Mouse (Mus musculus) liver, postnatal 0 days (tissue): ENCODE results near the gene Elmo1. TPM values are rescaled to one million over a fixed set of nuclear protein-coding genes. Genes with fewer than 3 reads are reported as not detected.

Source experiments
- ATAC-seq: fragments of 200-750 bp; cut with Nextera tagmentation; 2 replicates; pipeline ENCODE4 v1.8.0; 2017; ENCODE audit warnings: mild to moderate bottlenecking, moderate library complexity
- DNase-seq: peaks from one replicate; pipeline ENCODE4 v3.0.0-alpha.2; 2016
- H3K27ac ChIP-seq: fragments of 300-500 bp; sonication (generic); 2 replicates; pipeline ENCODE4 v1.5.1; 2014; ENCODE audit warnings: antibody characterized with exemption, moderate library complexity, mild to moderate bottlenecking, low read depth
- H3K27me3 ChIP-seq: fragments of 300-500 bp; sonication (generic); 2 replicates; pipeline ENCODE4 v1.6.1; 2014; ENCODE audit warnings: low read length, control low read depth, mixed read lengths; ENCODE audit not compliant: insufficient read depth
- H3K36me3 ChIP-seq: fragments of 300-500 bp; sonication (generic); replicated peaks from 2 replicates; pipeline ENCODE4 v1.6.1; 2014; ENCODE audit warnings: mild to moderate bottlenecking, control low read depth, low read length, moderate library complexity, mixed read lengths; ENCODE audit not compliant: insufficient read depth
- H3K4me1 ChIP-seq: fragments of 300-500 bp; sonication (generic); 2 replicates; pipeline ENCODE4 v1.6.1; 2014; ENCODE audit warnings: antibody characterized with exemption, mild to moderate bottlenecking, control low read depth; ENCODE audit not compliant: insufficient read depth
- H3K4me2 ChIP-seq: fragments of 300-500 bp; sonication (generic); 2 replicates; pipeline ENCODE4 v1.6.1; 2014; ENCODE audit warnings: low read depth, mild to moderate bottlenecking, low read length, moderate library complexity, mixed read lengths
- H3K4me3 ChIP-seq: fragments of 300-500 bp; sonication (generic); 2 replicates; pipeline ENCODE4 v1.5.1; 2014; ENCODE audit warnings: low read depth, low read length
- H3K9ac ChIP-seq: fragments of 300-500 bp; sonication (generic); replicated peaks from 2 replicates; pipeline ENCODE4 v1.6.1; 2014; ENCODE audit warnings: mild to moderate bottlenecking, moderate library complexity
- H3K9me3 ChIP-seq: fragments of 300-500 bp; sonication (generic); 2 replicates; pipeline ENCODE4 v1.6.1; 2016; ENCODE audit warnings: mild to moderate bottlenecking, control low read depth, low read length, mixed read lengths
- CTCF ChIP-seq: sonication (generic); IDR thresholded peaks from 2 replicates; pipeline ENCODE4 v1.5.1; 2016; ENCODE audit warnings: antibody characterized with exemption, low read depth
- EP300 ChIP-seq: IDR thresholded peaks from 2 replicates; pipeline ENCODE4 v1.6.1; 2016; ENCODE audit warnings: antibody characterized with exemption, low read depth, mild to moderate bottlenecking
- WGBS: fragments of 180-500 bp; shearing (Covaris S2); extraction: QIAGEN DNeasy Blood & Tissue Kit; methylation state at CpG from one replicate; pipeline ENCODE4 v1.1.7; 2014; ENCODE audit not compliant: insufficient replicate concordance; 5-methylcytosine and 5-hydroxymethylcytosine counted together
- polyA plus RNA-seq: library from polyadenylated mRNA; unstranded; fragments of >200 nt; fragmentation: Nextera tagmentation; extraction: Ambion mirVana; gene quantifications from 2 replicates; pipeline ENCODE4 v1.2.1, GENCODE M21; 2015

Gene Elmo1
- polyA plus RNA-seq, 1 experiment from 2014 or later = 3.1 TPM

GRCm38 (mm10) chr13:20263173-20263572 is 172.8 kb downstream of the Elmo1 start:
- H3K9ac ChIP-seq = no peak overlapping the region
- 74% methylated on average over 1 of the region's 1 CpGs for WGBS
- H3K4me3 ChIP-seq = no peak overlapping the region
- no peak overlapping the region for H3K27ac ChIP-seq
- H3K4me2 ChIP-seq = no peak overlapping the region
- peaks cover 6% of the 10 kb centered on the region; the same call in 1 of the 2 replicates for H3K9me3 ChIP-seq
- H3K36me3 ChIP-seq = no peaks in the 10 kb centered on the region; the same call in 1 of the 2 replicates
- DNase-seq (no peak), ATAC-seq (no peak)
- TF ChIP-seq CTCF (peak; percentile 33; the same call in 1 of the 2 replicates), EP300 (no peak)
- no peaks in the 10 kb centered on the region for H3K4me1 ChIP-seq
- H3K27me3 ChIP-seq = no peaks in the 10 kb centered on the region

- Histone ChIP-seq H3K4me3 (no peak overlapping the region), H3K4me2 (no peak overlapping the region), H3K27ac (no peak overlapping the region), H3K9me3 (no peaks in the 10 kb centered on the region), H3K27me3 (no peaks in the 10 kb centered on the region), H3K4me1 (no peaks in the 10 kb centered on the region), H3K36me3 (no peaks in the 10 kb centered on the region), H3K9ac (no peak overlapping the region)
- ATAC-seq (no peak), DNase-seq (no peak)
- 67% methylated on average over 6 of the region's 6 CpGs for WGBS
- TF ChIP-seq CTCF (no peak), EP300 (no peak)
Measured at GRCm38 (mm10) chr13:20270148-20270547, 179.8 kb downstream of the Elmo1 start.

DNA sequence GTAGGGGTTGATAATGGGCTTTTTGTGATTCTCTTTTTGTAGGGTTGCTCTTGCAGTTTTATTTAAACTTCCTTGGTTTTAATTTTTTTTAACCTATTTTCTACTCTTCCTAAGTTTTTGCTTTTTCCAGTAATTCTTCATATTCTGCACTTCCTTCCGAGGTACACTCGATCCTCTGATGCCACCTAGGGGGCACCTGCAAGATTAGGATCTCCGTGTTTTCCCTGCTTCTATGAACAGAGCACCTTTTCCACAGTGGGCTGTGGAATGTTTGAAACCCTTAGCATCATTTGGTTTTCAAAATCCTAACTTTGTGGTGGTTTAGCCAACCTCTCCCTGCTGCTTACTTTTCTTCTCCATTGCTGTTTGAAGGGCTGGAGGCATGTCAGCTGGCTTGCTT is 181.4 kb downstream of the Elmo1 start:
- ATAC-seq (no peak), DNase-seq (no peak)
- TF ChIP-seq EP300 = no peak
- TF ChIP-seq CTCF = peak; percentile 61
- Histone ChIP-seq H3K4me2 (no peak overlapping the region), H3K4me1 (no peaks in the 10 kb centered on the region), H3K9me3 (no peaks in the 10 kb centered on the region), H3K9ac (no peak overlapping the region), H3K27ac (no peak overlapping the region), H3K27me3 (no peaks in the 10 kb centered on the region), H3K36me3 (no peaks in the 10 kb centered on the region), H3K4me3 (no peak overlapping the region)
- 65% methylated on average over 3 of the region's 3 CpGs for WGBS

DNA sequence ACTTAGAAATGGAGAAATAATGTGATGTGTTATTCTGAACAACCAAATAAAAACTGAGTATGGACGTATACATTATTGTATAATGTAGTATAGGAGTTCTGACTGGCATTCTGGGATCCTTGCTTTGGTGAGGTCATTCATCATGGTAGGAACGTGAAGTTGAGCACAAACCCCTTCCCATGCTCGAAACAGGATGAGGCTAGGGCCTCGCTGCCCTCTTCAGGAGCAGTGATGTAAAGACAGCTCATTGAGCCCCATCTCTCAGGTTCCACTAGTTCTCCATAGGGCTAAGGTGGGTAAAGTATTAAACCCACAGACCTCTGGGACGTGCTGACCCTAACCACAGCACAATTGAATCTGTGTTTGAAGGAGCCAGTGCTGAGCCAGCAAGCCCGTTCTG is 182.2 kb downstream of the Elmo1 start:
- TF ChIP-seq CTCF (peak; percentile 72), EP300 (no peak)
- Histone ChIP-seq H3K36me3 (no peaks in the 10 kb centered on the region), H3K9me3 (no peaks in the 10 kb centered on the region), H3K4me1 (no peaks in the 10 kb centered on the region), H3K9ac (no peak overlapping the region), H3K4me2 (no peak overlapping the region), H3K27me3 (no peaks in the 10 kb centered on the region), H3K27ac (no peak overlapping the region), H3K4me3 (no peak overlapping the region)
- peak; percentile 19 for DNase-seq
- no peak for ATAC-seq
- WGBS = 60% methylated on average over 6 of the region's 6 CpGs

DNA sequence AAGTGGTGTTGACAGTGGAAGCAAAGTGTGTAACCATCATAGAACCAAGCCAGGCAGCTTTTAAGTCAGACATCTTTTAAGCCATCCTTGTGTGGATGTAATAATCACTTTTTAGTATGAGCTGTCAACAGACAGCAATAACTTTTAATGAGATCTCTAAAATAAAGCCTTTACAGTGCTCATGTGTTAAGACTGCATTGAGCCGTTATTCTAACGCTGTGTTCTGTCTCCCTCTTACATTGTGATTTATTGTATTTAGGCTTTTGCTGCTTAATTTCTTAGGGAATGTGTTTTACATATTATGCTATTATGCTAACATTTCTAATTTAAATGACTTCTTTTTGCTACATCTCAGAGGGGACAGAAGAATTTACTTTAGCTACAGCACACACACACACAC is 189.5 kb downstream of the Elmo1 start:
- 79% methylated on average over 2 of the region's 2 CpGs for WGBS
- no peak for DNase-seq
- no peak for ATAC-seq

DNA sequence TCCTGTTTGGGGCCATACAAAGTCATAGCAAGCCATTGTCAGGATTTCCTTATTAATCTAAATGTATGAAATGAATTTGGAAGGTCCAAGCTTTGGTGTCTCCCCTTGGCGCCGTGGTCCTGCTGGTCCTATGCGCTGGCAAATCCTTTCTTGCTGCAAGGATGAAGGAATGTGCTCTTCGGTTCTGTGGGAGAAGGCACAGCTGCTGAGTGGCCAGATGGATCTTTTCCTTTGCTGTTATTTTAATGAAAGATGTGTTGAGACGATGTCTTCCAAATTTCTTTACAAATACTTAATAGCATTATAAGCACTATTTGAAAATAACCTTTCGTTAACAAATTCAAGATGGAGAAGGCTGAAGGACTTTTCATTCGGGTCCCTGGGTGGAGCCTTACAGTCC is 193.5 kb downstream of the Elmo1 start:
- no peak overlapping the region for H3K9ac ChIP-seq
- H3K27ac ChIP-seq = no peak overlapping the region
- 85% methylated on average over 7 of the region's 7 CpGs for WGBS
- TF ChIP-seq CTCF (no peak), EP300 (no peak)
- H3K9me3 ChIP-seq = no peaks in the 10 kb centered on the region
- no peaks in the 10 kb centered on the region for H3K4me1 ChIP-seq
- H3K4me3 ChIP-seq = no peak overlapping the region
- DNase-seq (no peak), ATAC-seq (no peak)
- H3K27me3 ChIP-seq = no peaks in the 10 kb centered on the region
- no peak overlapping the region for H3K4me2 ChIP-seq
- H3K36me3 ChIP-seq = peaks cover 6% of the 10 kb centered on the region

More for the DNA sequence above, 189.5 kb downstream of the Elmo1 start:
- Histone ChIP-seq H3K4me2 (no peak overlapping the region), H3K27ac (no peak overlapping the region), H3K4me3 (no peak overlapping the region), H3K36me3 (peaks cover 4% of the 10 kb centered on the region), H3K9me3 (no peaks in the 10 kb centered on the region), H3K9ac (no peak overlapping the region), H3K27me3 (no peaks in the 10 kb centered on the region), H3K4me1 (no peaks in the 10 kb centered on the region)
- TF ChIP-seq EP300 (no peak), CTCF (no peak)

- DNase-seq = no peak
- no peak overlapping the region for H3K4me2 ChIP-seq
- H3K9ac ChIP-seq = no peak overlapping the region
- no peak for TF ChIP-seq EP300
- TF ChIP-seq CTCF = no peak
- H3K36me3 ChIP-seq = peaks cover 6% of the 10 kb centered on the region
- no peaks in the 10 kb centered on the region for H3K9me3 ChIP-seq
- WGBS = 76% methylated on average over 6 of the region's 6 CpGs
- no peaks in the 10 kb centered on the region for H3K4me1 ChIP-seq
- H3K27ac ChIP-seq = no peak overlapping the region
- H3K27me3 ChIP-seq = no peaks in the 10 kb centered on the region
- no peak for ATAC-seq
- H3K4me3 ChIP-seq = no peak overlapping the region
Measured at GRCm38 (mm10) chr13:20286680-20287079, 196.3 kb downstream of the Elmo1 start.
